Mouse (Mus musculus) gonadal fat pad, adult 2 months (tissue): ENCODE data around the gene Itga5. TPM values are rescaled to one million over a fixed set of nuclear protein-coding genes. Genes with fewer than 3 reads are reported as not detected.

Experiments
- DNase-seq: peaks from one replicate; pipeline ENCODE4 v3.0.0-alpha.2; 2012; ENCODE audit warnings: low read depth
- polyA plus RNA-seq: library from polyadenylated mRNA; depleted of rRNA; stranded (reverse); fragments of >200 nt; gene quantifications from 2 replicates; pipeline ENCODE4 v1.2.3, GENCODE M21; 2012

The Itga5 gene
- polyA plus RNA-seq, 1 experiment: 20.6 TPM

GRCm38 (mm10) chr15:103365471-103366375 lies 840 bp downstream of the Itga5 start:
- DNase-seq: no peak

GRCm38 (mm10) chr15:103364761-103365160 lies 1.8 kb downstream of the Itga5 start:
- DNase-seq: no peak

- DNase-seq: no peak
Observed at GRCm38 (mm10) chr15:103363809-103364208, 2.8 kb downstream of the Itga5 start.

- no peak for DNase-seq
Observed at GRCm38 (mm10) chr15:103362950-103363349, 3.6 kb downstream of the Itga5 start.

- no peak for DNase-seq
Observed at GRCm38 (mm10) chr15:103362333-103362732, 4.2 kb downstream of the Itga5 start.

GRCm38 (mm10) chr15:103361269-103361668 lies 5.3 kb downstream of the Itga5 start:
- DNase-seq: no peak

GRCm38 (mm10) chr15:103359869-103360602 lies 6.5 kb downstream of the Itga5 start:
- DNase-seq: no peak

- no peak for DNase-seq
Observed at GRCm38 (mm10) chr15:103359122-103359510, 7.4 kb downstream of the Itga5 start.

- no peak for DNase-seq
Observed at GRCm38 (mm10) chr15:103358278-103359121, 8.1 kb downstream of the Itga5 start.

GRCm38 (mm10) chr15:103357817-103358216 lies 8.7 kb downstream of the Itga5 start:
- no peak for DNase-seq

GRCm38 (mm10) chr15:103356130-103356529 lies 10.4 kb downstream of the Itga5 start:
- DNase-seq: no peak

GRCm38 (mm10) chr15:103355420-103355819 lies 11.1 kb downstream of the Itga5 start:
- no peak for DNase-seq

GRCm38 (mm10) chr15:103354690-103355089 lies 11.9 kb downstream of the Itga5 start:
- no peak for DNase-seq

GRCm38 (mm10) chr15:103353511-103354256 lies 12.9 kb downstream of the Itga5 start:
- no peak for DNase-seq

- no peak for DNase-seq
Observed at GRCm38 (mm10) chr15:103352856-103353255, 13.7 kb downstream of the Itga5 start.

GRCm38 (mm10) chr15:103347275-103347684 lies 19.3 kb downstream of the Itga5 start:
- DNase-seq: no peak

GRCm38 (mm10) chr15:103345789-103346188 lies 20.8 kb downstream of the Itga5 start:
- DNase-seq: no peak

- no peak for DNase-seq
Observed at GRCm38 (mm10) chr15:103343556-103343955, 23.0 kb downstream of the Itga5 start.

GRCm38 (mm10) chr15:103343008-103343407 lies 23.6 kb downstream of the Itga5 start:
- DNase-seq: no peak

GRCm38 (mm10) chr15:103342415-103342814 lies 24.1 kb downstream of the Itga5 start:
- DNase-seq: no peak

GRCm38 (mm10) chr15:103341547-103341946 lies 25.0 kb downstream of the Itga5 start:
- no peak for DNase-seq
